Mouse (Mus musculus) E14TG2a.4 (cell line): ENCODE results near the gene Foxn3.
A peak's percentile ranks its signal among the peaks of the same experiment; 100 is the strongest.

Experiments
- H3K27me3 ChIP-seq: 2 replicates; pipeline ENCODE4 v1.6.1; 2014; ENCODE audit warnings: low read length, control low read depth; ENCODE audit not compliant: insufficient read depth
- H3K36me3 ChIP-seq: 2 replicates; pipeline ENCODE4 v1.6.1; 2014; ENCODE audit warnings: low read length, control low read depth; ENCODE audit not compliant: insufficient read depth
- H3K4me1 ChIP-seq: replicated peaks from 2 replicates; pipeline ENCODE4 v1.6.1; 2014; ENCODE audit warnings: low read depth, low read length, control low read depth
- H3K4me3 ChIP-seq: replicated peaks from 2 replicates; pipeline ENCODE4 v1.5.1; 2014; ENCODE audit warnings: mild to moderate bottlenecking, low read length
- H3K9me3 ChIP-seq: 2 replicates; pipeline ENCODE4 v1.6.1; 2014; ENCODE audit warnings: low read length, control low read depth
- CTCF ChIP-seq: conservative IDR thresholded peaks from 2 replicates; pipeline ENCODE4 v1.5.1; 2014; ENCODE audit warnings: low read length
- NANOG ChIP-seq: IDR thresholded peaks from 2 replicates; pipeline ENCODE4 v1.6.1; 2014; ENCODE audit warnings: borderline replicate concordance, low read length, mixed read lengths
- POU5F1 ChIP-seq: IDR thresholded peaks from 2 replicates; pipeline ENCODE4 v1.6.1; 2014; ENCODE audit warnings: low read length, borderline replicate concordance

The Foxn3 gene

DNA sequence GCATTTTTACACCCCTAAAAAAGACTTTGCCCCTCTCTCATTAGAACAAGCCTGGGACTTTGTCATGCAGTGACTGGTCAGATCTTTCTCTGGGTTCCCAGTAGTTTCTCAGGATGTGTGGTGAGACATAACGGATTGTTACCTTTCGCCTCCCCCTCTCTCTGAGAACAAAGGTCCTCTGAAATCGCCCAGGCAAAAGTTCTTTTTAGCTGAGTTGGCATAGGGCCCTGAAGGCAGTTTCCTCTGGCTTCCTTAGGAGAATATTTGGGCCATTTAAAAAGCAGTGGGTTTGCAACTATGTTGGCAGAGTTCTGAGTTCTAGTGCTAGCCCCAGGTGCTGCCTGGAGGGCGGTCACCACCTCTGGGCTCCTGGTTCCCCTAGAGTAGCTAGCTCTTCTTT lies 4.9 kb downstream of the Foxn3 start:
- TF ChIP-seq POU5F1 (no peak), NANOG (no peak), CTCF (no peak)
- H3K9me3 ChIP-seq = no peaks in the 10 kb centered on the region

DNA sequence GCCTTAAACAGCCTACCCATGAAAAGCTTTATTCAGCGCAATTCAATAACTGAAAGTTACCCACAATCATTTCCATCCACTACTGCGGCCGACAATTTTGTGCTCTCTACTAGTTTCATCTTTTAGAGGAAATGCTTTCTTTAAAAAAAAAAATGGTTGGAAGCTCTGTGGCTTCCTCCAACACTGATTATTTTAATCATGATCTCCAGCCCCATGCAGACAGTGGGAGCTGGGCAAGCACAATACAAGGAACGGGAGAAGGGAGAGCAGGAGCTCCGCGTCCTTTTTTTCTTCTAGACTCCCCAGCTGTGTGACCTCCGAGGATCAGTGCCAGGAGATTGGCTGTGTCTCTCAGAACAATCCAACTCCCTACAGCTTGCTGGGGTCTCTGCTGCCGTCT lies 5.9 kb downstream of the Foxn3 start:
- H3K27me3 ChIP-seq = peaks cover 17% of the 10 kb centered on the region

More for the DNA sequence above, 4.9 kb downstream of the Foxn3 start:
- Histone ChIP-seq H3K27me3 (peaks cover 24% of the 10 kb centered on the region), H3K4me3 (no peak overlapping the region), H3K4me1 (peaks cover 25% of the 10 kb centered on the region), H3K36me3 (no peaks in the 10 kb centered on the region)

GRCm38 (mm10) chr12:99550629-99551028 lies 12.8 kb downstream of the Foxn3 start:
- H3K4me1 ChIP-seq = 0 out of 2 replicates have a peak, but pooled peaks cover 3% of the 10 kb centered on the region
- H3K9me3 ChIP-seq = no peaks in the 10 kb centered on the region
- TF ChIP-seq CTCF = peak; percentile 37
- TF ChIP-seq POU5F1 = no peak
- H3K27me3 ChIP-seq = no peaks in the 10 kb centered on the region
- H3K36me3 ChIP-seq = no peaks in the 10 kb centered on the region
- H3K4me3 ChIP-seq = no peak overlapping the region

More for the DNA sequence above, 5.9 kb downstream of the Foxn3 start:
- Histone ChIP-seq H3K4me1 (peaks cover 21% of the 10 kb centered on the region), H3K4me3 (no peak overlapping the region), H3K36me3 (no peaks in the 10 kb centered on the region), H3K9me3 (no peaks in the 10 kb centered on the region)
- TF ChIP-seq POU5F1 (no peak), CTCF (no peak), NANOG (no peak)

GRCm38 (mm10) chr12:99549811-99550210 lies 13.6 kb downstream of the Foxn3 start:
- H3K4me1 ChIP-seq = 0 out of 2 replicates have a peak, but pooled peaks cover 3% of the 10 kb centered on the region
- H3K36me3 ChIP-seq = no peaks in the 10 kb centered on the region
- H3K27me3 ChIP-seq = no peaks in the 10 kb centered on the region
- TF ChIP-seq POU5F1 (no peak), NANOG (no peak), CTCF (no peak)
- H3K4me3 ChIP-seq = no peak overlapping the region
- no peaks in the 10 kb centered on the region for H3K9me3 ChIP-seq

- no peaks in the 10 kb centered on the region for H3K27me3 ChIP-seq
- no peak for TF ChIP-seq CTCF
- no peak for TF ChIP-seq POU5F1
- no peak for TF ChIP-seq NANOG
- 0 out of 2 replicates have a peak, but pooled peaks cover 3% of the 10 kb centered on the region for H3K4me1 ChIP-seq
- no peaks in the 10 kb centered on the region for H3K36me3 ChIP-seq
- no peaks in the 10 kb centered on the region for H3K9me3 ChIP-seq
- H3K4me3 ChIP-seq = no peak overlapping the region
Observed at GRCm38 (mm10) chr12:99548419-99548818, 15.0 kb downstream of the Foxn3 start.

DNA sequence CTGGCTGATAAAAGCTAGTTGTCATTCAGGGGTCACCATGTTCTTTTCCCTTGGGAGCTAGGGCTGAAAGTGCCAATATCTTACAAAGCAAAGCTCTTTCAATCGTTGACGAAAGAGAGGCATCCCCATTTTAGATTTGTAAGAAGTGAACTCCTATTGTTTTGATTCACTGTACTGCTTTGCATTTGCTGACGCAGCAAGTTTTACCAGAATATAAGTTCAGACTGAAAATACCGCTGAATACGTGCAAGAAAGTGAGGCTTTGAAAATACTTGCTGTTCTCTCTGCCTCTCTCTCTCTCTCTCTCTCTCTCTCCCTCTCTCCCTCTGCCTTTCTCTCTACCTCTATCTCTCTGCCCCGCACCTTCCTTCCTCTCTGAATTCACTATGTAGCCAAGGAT lies 16.1 kb downstream of the Foxn3 start:
- Histone ChIP-seq H3K9me3 (no peaks in the 10 kb centered on the region), H3K4me3 (no peak overlapping the region), H3K4me1 (0 out of 2 replicates have a peak, but pooled peaks cover 3% of the 10 kb centered on the region), H3K36me3 (no peaks in the 10 kb centered on the region), H3K27me3 (no peaks in the 10 kb centered on the region)
- TF ChIP-seq POU5F1 (no peak), NANOG (no peak), CTCF (no peak)

- H3K4me3 ChIP-seq = no peak overlapping the region
- no peaks in the 10 kb centered on the region for H3K36me3 ChIP-seq
- H3K27me3 ChIP-seq = no peaks in the 10 kb centered on the region
- H3K9me3 ChIP-seq = no peaks in the 10 kb centered on the region
- H3K4me1 ChIP-seq = 0 out of 2 replicates have a peak, but pooled peaks cover 3% of the 10 kb centered on the region
- TF ChIP-seq NANOG (no peak), CTCF (no peak), POU5F1 (no peak)
Observed at GRCm38 (mm10) chr12:99545270-99545770, 18.1 kb downstream of the Foxn3 start.

DNA sequence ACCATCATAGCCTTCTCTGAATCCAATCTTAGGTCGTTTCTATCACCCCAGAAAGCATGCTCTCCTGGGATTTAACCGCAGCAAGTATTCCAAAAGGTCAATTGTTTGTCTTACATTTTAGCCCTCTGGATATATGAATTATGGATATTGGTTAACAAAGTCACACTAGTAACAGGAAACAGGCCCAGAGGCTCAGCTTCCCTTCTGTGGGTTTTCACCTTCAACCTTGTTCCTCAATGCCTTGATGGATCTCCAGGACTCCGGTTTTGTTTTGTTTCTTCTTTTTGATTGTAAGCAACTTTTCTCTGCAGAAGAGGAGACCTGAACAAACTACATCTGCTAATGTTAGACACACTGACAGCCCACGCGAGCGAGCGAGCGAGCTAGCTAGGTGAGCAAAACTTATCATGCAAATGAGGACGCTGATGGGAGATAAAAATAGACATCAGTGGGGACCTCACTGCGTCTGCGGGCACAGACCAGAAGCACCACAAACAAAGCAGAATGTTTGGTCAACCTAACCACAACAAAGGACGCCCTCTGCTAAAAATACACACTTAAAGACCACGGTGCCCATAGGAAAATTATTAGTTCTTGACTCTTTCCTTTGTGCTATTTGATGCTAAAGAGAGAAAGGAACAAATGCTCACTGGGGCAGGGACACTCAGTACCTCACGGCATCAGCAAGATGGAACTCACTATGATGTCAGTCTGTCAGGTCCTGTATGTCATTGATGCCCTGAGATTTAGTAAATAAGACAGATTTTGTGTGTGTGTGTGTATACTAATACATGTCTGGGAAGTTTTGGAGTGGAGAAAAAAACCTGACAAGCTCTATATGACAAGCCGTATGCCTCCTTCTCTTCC lies 18.9 kb downstream of the Foxn3 start:
- H3K36me3 ChIP-seq = no peaks in the 10 kb centered on the region
- H3K4me1 ChIP-seq = 0 out of 2 replicates have a peak, but pooled peaks cover 3% of the 10 kb centered on the region
- no peaks in the 10 kb centered on the region for H3K27me3 ChIP-seq
- H3K9me3 ChIP-seq = no peaks in the 10 kb centered on the region
- H3K4me3 ChIP-seq = no peak overlapping the region
- no peak for TF ChIP-seq POU5F1
- no peak for TF ChIP-seq NANOG
- TF ChIP-seq CTCF = no peak
